Mouse (Mus musculus): ENCODE measurements around the gene Rbfox1. TPM values are rescaled to one million over a fixed set of nuclear protein-coding genes. Genes with fewer than 3 reads are reported as not detected.

Gene Rbfox1
- total and polyA plus RNA-seq, 3 experiments: 31.6 to 58.1 (median 52.9) TPM

DNA sequence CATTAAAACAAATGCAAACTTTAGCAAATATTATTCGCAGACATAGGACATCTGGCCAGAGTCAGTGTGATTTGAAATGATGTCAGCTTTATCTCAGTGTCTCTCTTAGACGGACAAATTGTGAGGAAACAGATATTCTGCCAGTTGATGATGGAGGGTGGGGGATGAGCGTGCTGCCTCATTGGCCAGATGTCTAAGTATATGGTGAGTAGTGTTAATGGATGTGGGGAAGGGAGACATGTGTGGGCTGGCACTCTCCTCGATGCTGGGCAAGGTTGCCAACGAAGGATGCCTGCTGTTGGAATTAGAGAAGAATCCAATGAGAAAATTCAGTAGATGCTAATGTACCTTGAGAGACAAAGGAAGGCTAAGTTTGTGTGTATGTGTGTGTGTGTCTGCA is 25.6 kb downstream of the Rbfox1 start:
- intact Hi-C loops (cut with DNase I): no loop called here
- no peaks in the 10 kb centered on the region for H3K27me3 ChIP-seq (ENCODE audit: control insufficient read depth, insufficient read depth, low read length)
- WGBS: 70% methylated on average over 5 of the region's 5 CpGs
- no peak overlapping the region for H3K27ac ChIP-seq
- no peak overlapping the region for H3K9ac ChIP-seq (ENCODE audit: low read depth, low read length)
- H3K79me2 ChIP-seq (replicated peaks; ENCODE audit: control insufficient read depth, insufficient read depth, low read length): no peaks in the 10 kb centered on the region
- no peak for DNase-seq
- no peak overlapping the region for H3K4me3 ChIP-seq
- H3K4me1 ChIP-seq (ENCODE audit: control insufficient read depth, insufficient read depth, low read length): no peaks in the 10 kb centered on the region
- no peaks in the 10 kb centered on the region for H3K36me3 ChIP-seq (ENCODE audit: control insufficient read depth, insufficient read depth, low read length)
- no peak for TF ChIP-seq CTCF (IDR thresholded peaks at IDR 0.05)
- no peak for TF ChIP-seq POLR2A (IDR thresholded peaks at IDR 0.05; ENCODE audit: insufficient read depth, low read depth, low read length)
- no peak for TF ChIP-seq EP300 (IDR thresholded peaks at IDR 0.05; ENCODE audit: insufficient read depth, low read depth, low read length)

DNA sequence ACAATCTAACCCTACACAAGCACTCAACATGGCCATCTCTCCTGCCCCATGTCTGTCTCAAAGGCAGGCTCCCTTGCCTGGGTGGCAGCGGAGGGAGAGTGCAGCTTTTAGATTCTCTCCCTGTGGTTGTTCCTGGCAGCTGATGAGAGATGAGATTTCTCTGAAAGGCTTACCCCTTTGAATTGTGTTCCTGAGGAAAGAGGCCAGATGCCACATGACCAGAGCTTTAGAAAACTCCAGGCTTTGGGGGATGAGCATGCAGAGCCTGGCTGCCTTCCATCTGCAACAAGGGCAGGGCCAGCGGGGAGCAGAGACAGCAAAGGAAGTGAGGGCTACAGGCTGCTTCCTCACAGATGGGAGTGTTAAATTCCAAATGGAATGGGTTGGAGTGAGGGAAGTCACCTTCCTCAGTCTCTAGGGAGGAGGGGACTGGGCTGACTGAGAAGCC is 26.7 kb downstream of the Rbfox1 start:
- intact Hi-C loops (cut with DNase I): no loop called here
- no peak overlapping the region for H3K27ac ChIP-seq
- no peak overlapping the region for H3K4me3 ChIP-seq
- H3K4me1 ChIP-seq (ENCODE audit: control insufficient read depth, insufficient read depth, low read length): no peaks in the 10 kb centered on the region
- no peaks in the 10 kb centered on the region for H3K36me3 ChIP-seq (ENCODE audit: control insufficient read depth, insufficient read depth, low read length)
- no peaks in the 10 kb centered on the region for H3K79me2 ChIP-seq (replicated peaks; ENCODE audit: control insufficient read depth, insufficient read depth, low read length)
- TF ChIP-seq CTCF (IDR thresholded peaks at IDR 0.05): no peak
- TF ChIP-seq EP300 (IDR thresholded peaks at IDR 0.05; ENCODE audit: insufficient read depth, low read depth, low read length): no peak
- TF ChIP-seq POLR2A (IDR thresholded peaks at IDR 0.05; ENCODE audit: insufficient read depth, low read depth, low read length): no peak
- DNase-seq: peak; percentile 12 to 19
- 13% methylated on average over 2 of the region's 2 CpGs for WGBS
- H3K9ac ChIP-seq (ENCODE audit: low read depth, low read length): no peak overlapping the region
- H3K27me3 ChIP-seq (ENCODE audit: control insufficient read depth, insufficient read depth, low read length): no peaks in the 10 kb centered on the region

DNA sequence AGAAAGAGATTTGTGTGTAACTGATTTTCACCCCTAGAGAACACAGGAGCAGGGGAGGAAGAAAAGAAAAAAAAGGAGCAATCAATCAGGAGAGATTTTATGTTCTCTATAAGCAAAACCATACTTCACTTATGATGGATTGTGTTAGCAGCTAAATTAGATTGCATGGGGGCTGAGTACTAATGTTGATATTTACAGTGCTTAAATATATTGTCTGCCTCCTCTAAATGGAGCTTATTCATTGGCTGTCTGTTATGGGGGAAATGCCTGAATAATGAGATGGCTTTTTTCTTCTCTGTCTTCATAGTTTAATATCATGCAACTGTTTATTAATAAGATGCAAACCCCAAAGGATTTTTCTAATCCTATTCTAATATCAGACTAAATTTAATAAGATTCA is 32.8 kb downstream of the Rbfox1 start:
- H3K9ac ChIP-seq (ENCODE audit: low read depth, low read length): no peak overlapping the region
- H3K27me3 ChIP-seq (ENCODE audit: control insufficient read depth, insufficient read depth, low read length): no peaks in the 10 kb centered on the region
- no peaks in the 10 kb centered on the region for H3K36me3 ChIP-seq (ENCODE audit: control insufficient read depth, insufficient read depth, low read length)
- no peak overlapping the region for H3K4me3 ChIP-seq
- DNase-seq: no peak
- no peak overlapping the region for H3K27ac ChIP-seq
- no peaks in the 10 kb centered on the region for H3K4me1 ChIP-seq (ENCODE audit: control insufficient read depth, insufficient read depth, low read length)
- intact Hi-C loops (cut with DNase I): no loop called here
- TF ChIP-seq CTCF (IDR thresholded peaks at IDR 0.05) (no peak), EP300 (IDR thresholded peaks at IDR 0.05; ENCODE audit: insufficient read depth, low read depth, low read length) (no peak), POLR2A (IDR thresholded peaks at IDR 0.05; ENCODE audit: insufficient read depth, low read depth, low read length) (no peak)
- no peaks in the 10 kb centered on the region for H3K79me2 ChIP-seq (replicated peaks; ENCODE audit: control insufficient read depth, insufficient read depth, low read length)

DNA sequence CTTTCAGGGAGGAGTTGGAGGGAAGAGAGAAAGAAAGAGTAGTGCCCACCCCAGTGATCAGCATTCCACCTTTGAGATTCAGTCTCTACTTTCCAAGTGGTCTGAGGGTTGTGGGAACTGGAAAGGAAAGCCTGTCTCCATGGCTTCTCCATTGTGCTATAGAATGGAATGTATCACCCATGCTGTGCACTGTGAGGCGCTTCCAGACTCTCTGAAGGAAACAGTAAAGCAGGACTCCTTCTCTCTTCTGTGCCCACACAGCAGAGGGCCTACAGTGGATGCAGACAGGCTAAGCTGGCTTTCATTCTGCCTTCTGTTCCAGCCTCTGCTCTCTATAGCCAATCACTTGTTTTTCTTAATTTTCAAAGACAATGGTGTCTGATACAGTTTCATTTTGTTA is 41.8 kb downstream of the Rbfox1 start:
- WGBS: 81% methylated on average over 1 of the region's 1 CpGs
- DNase-seq: no peak
- Histone ChIP-seq H3K36me3 (ENCODE audit: control insufficient read depth, insufficient read depth, low read length) (no peaks in the 10 kb centered on the region), H3K9ac (ENCODE audit: low read depth, low read length) (no peak overlapping the region), H3K4me1 (ENCODE audit: control insufficient read depth, insufficient read depth, low read length) (no peaks in the 10 kb centered on the region), H3K27me3 (ENCODE audit: control insufficient read depth, insufficient read depth, low read length) (no peaks in the 10 kb centered on the region), H3K4me3 (no peak overlapping the region), H3K27ac (no peak overlapping the region), H3K79me2 (replicated peaks; ENCODE audit: control insufficient read depth, insufficient read depth, low read length) (no peaks in the 10 kb centered on the region)
- TF ChIP-seq EP300 (IDR thresholded peaks at IDR 0.05; ENCODE audit: insufficient read depth, low read depth, low read length): no peak
- no peak for TF ChIP-seq CTCF (IDR thresholded peaks at IDR 0.05)
- TF ChIP-seq POLR2A (IDR thresholded peaks at IDR 0.05; ENCODE audit: insufficient read depth, low read depth, low read length): no peak
- intact Hi-C loops (cut with DNase I): no loop called here

DNA sequence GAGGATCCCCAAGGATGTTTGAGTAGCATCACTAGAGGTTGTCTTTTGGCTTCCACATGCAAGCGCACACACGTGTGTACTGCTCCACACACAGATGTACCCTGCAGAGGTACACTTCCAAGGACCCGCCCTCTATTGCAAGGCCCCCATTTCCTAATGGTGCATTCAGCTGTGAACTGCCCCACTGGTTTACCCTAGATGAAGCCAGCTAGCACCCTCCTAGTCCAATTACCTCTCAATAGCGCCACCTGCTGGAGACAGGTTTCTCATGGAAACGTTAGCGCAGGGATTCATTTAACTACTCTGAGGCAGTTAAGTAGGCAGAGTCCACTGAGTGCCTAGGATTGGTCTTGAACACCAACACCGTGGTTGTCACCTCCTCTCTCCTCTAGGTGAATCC is 46.5 kb downstream of the Rbfox1 start:
- Histone ChIP-seq H3K36me3 (ENCODE audit: control insufficient read depth, insufficient read depth, low read length) (no peaks in the 10 kb centered on the region), H3K79me2 (replicated peaks; ENCODE audit: control insufficient read depth, insufficient read depth, low read length) (no peaks in the 10 kb centered on the region), H3K27me3 (ENCODE audit: control insufficient read depth, insufficient read depth, low read length) (no peaks in the 10 kb centered on the region), H3K4me3 (no peak overlapping the region), H3K4me1 (ENCODE audit: control insufficient read depth, insufficient read depth, low read length) (no peaks in the 10 kb centered on the region), H3K27ac (no peak overlapping the region), H3K9ac (ENCODE audit: low read depth, low read length) (no peak overlapping the region)
- WGBS: 32% methylated on average over 7 of the region's 7 CpGs
- peak; percentile 17 to 62 for DNase-seq
- intact Hi-C loops (cut with DNase I): loop anchor here (2.0 to 5.0 kb wide), 2 partner anchors 49 to 459 kb away; no protein-coding TSS in a partner anchor
- TF ChIP-seq POLR2A (IDR thresholded peaks at IDR 0.05; ENCODE audit: insufficient read depth, low read depth, low read length): no peak
- peak; percentile 74 for TF ChIP-seq CTCF (IDR thresholded peaks at IDR 0.05)
- no peak for TF ChIP-seq EP300 (IDR thresholded peaks at IDR 0.05; ENCODE audit: insufficient read depth, low read depth, low read length)

DNA sequence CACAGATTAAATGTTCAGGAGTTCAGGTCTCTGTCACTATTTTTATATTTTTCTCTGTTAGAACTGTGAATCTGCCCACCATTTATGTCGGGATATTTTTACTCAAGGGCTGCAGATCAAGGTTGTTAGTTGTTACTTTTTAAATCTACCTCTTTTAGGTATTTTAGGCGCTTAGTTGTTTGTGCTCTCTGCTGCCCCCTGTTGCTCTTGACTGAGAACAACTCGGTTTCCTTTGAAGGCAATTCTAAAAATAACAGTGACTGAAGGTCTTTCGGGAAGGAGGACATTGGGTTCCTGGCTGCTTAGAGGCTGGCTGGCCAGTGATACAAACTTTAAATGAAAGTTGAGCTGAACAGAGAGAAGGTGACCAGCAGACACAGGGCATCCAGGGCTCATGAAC is 54.9 kb downstream of the Rbfox1 start:
- no peak overlapping the region for H3K9ac ChIP-seq (ENCODE audit: low read depth, low read length)
- H3K27me3 ChIP-seq (ENCODE audit: control insufficient read depth, insufficient read depth, low read length): no peaks in the 10 kb centered on the region
- 41% methylated on average over 4 of the region's 4 CpGs for WGBS
- no peak overlapping the region for H3K4me3 ChIP-seq
- intact Hi-C loops (cut with DNase I): no loop called here
- no peaks in the 10 kb centered on the region; the same call in 1 of the 2 replicates for H3K4me1 ChIP-seq (ENCODE audit: control insufficient read depth, insufficient read depth, low read length)
- DNase-seq: peak in 1 of 2 experiments; percentile 8
- no peaks in the 10 kb centered on the region for H3K36me3 ChIP-seq (ENCODE audit: control insufficient read depth, insufficient read depth, low read length)
- TF ChIP-seq POLR2A (IDR thresholded peaks at IDR 0.05; ENCODE audit: insufficient read depth, low read depth, low read length) (no peak), CTCF (IDR thresholded peaks at IDR 0.05) (peak; percentile 68)
- no peak overlapping the region for H3K27ac ChIP-seq
- no peaks in the 10 kb centered on the region for H3K79me2 ChIP-seq (replicated peaks; ENCODE audit: control insufficient read depth, insufficient read depth, low read length)
